Mouse (Mus musculus) kidney, postnatal 25 days (tissue): ENCODE results near the gene Gpd1.

Experiments
- DNase-seq, 2 experiments: peaks; one replicate each; pipeline ENCODE4 v3.0.0; 2021; ENCODE audit warnings: mixed read lengths in 2 of 2

Gene Gpd1

DNA sequence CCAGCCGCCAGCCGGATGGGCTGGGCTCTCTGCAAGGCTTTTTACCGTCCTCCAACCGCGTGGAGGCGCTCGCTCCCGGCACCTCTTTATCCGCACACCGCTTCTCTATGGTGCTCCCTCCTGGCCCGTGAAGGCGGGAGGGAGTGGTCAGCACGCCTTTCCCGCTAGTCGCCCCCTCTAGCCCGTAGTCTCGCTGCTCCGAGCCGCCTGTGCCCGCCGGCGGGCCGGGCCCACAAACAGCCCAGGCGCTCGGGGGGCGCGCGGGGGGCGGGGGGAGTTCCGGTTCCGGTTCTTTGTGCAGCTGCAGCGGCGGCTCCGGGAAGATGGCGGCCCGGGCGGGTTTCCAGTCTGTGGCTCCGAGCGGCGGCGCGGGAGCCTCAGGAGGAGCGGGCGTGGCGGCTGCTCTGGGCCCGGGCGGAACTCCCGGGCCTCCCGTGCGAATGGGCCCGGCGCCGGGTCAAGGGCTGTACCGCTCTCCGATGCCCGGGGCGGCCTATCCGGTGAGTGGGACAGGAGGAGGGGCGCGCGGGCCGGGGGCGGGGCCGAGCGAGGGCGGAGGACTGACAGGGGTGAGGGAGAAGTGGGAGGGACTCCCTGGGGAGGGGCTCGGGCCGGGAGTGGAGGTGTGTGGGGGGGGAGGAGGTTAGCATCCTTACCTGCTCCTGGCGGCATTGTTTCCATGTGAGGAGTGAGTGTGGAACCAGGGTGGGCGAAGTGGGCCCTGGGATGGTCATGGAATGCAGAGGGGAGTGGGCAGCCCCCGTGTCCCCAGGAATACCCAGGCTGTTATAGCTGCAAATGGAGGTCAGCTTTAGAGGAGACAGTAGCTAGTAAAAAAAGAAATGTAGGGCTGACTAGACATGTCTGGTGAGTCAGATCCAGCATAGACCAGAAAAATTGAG lies 15.1 kb upstream of the Gpd1 start, which contains the start of gene Smarcd1:
Gene Smarcd1, plus strand, starts transcription at position 131 of the 902 bp plus-strand sequence.
- DNase-seq = peak; percentile 95

DNA sequence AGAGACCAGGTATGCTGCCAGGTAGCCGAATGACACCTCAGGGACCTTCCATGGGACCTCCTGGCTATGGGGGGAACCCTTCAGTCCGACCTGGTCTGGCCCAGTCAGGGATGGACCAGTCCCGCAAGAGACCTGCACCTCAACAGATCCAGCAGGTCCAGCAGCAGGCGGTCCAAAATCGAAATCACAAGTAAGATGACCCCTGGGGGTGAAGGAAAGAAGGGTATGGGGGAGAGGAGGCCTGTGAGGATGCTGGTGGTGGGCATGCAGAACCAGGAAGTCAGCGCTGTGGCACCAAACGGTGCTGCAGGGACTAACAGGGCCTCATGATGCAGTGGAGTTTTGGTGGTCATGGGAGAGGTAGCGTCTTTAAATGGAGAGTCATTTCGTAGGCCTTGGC lies 14.2 kb upstream of the Gpd1 start:
- no peak for DNase-seq

DNA sequence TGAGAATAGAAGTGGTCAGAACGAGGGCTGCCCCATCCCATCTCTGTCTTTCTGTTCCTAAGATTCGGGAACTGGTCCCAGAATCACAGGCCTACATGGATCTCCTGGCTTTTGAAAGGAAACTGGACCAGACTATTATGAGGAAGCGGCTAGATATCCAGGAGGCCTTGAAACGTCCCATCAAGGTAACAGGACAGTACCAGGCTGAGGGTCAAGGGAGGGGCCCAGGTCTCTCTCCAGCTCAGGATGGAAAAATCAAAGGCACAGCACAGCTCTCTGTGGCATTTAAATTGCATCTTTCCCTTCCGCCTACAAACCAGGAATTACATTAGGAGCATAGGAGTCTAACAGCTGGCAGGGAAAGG lies 13.7 kb upstream of the Gpd1 start:
- DNase-seq = no peak

DNA sequence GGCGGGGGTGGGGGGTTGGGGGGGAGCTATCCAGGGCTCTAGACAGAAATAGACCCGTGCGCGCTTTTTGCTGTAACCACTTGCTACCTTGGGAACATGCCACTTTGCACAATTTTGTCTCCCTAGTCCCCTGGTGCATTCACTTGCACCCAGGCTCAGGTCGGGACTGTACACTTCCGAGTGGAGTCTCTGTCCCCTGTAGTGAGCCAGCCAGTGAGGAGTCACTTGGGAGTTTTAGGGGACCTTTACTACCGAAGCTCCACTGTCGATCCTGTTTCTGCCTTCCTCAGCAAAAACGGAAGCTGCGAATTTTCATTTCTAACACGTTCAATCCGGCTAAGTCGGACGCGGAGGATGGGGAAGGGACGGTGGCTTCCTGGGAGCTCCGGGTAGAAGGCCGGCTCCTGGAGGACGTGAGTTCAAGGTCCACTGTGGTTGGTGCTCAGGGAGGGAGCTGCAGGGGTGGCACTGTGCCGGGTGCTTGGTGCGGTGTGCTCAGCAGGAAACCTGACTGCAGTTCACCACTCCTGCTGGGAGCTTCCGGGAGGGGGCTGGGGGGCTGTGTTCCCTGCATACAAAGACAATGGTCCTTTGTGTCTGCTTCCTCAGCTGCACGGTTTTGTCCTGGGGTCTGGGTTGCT lies 13.2 kb upstream of the Gpd1 start:
- peak; percentile 79 to 91 for DNase-seq

DNA sequence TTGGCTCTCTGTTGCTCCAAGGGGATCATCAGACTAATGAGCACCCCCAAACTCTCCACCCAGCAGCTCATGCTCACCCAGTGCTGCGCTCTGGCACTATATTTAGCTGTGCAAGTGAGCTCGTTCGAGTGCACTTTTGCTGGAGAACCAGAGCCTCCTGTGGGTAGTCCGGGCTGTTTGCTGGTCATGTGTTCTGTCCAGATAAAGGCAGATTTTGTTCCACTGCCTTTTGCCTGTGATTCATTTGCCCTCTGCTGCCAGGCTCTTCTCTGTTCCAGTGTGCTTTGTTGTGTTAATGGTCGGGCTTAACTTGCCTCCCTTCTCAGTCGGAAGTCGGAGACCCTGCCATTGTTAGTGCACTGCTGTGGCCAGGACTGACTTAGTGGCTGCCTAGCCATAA lies 12.4 kb upstream of the Gpd1 start:
- no peak for DNase-seq

DNA sequence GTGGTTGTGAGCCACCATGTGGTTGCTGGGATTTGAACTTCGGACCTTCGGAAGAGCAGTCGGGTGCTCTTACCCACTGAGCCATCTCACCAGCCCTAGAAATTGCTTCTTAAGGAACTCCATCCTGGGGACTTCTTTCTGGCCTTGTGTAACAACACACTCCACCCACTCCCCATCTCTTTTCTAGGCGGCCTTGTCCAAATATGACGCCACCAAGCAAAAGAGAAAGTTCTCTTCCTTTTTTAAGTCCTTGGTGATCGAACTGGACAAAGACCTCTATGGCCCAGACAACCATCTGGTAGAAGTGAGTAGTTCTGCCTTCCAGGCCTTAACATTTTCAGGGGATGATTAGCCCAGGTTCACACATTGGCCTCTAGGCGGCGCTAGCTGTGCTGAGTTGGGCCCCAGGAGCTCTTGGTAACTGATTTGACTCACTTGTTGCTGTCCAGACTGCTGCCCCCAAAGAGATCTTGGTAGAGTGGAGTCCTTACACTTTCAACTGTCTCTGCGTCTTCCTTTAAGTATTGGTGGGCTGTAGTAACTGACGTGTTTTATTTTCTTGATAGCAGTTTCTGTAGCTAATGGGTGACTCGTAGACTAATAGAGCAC lies 11.8 kb upstream of the Gpd1 start, which contains the start of gene Gm17349:
Gene Gm17349, minus strand, starts transcription at position 51 of the 609 bp plus-strand sequence.
- peak; percentile 64 to 75 for DNase-seq

DNA sequence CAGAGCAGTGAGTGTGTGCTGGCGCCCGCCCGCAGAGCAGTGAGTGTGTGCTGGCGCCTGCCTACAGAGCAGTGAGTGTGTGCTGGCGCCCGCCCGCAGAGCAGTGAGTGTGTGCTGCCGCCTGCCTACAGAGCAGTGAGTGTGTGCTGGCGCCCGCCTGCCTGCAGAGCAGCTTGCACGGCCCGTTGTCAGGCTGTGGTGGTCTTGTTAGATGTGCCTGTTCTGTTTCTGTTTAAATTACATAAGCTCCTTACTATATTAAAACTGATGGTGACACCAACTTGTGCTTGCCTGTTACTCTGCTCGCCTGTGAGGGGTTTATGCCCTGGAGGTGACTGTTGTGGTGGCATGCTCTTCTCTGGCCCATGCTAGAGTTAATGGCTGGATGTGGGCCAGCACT lies 9.1 kb upstream of the Gpd1 start:
- DNase-seq = no peak

DNA sequence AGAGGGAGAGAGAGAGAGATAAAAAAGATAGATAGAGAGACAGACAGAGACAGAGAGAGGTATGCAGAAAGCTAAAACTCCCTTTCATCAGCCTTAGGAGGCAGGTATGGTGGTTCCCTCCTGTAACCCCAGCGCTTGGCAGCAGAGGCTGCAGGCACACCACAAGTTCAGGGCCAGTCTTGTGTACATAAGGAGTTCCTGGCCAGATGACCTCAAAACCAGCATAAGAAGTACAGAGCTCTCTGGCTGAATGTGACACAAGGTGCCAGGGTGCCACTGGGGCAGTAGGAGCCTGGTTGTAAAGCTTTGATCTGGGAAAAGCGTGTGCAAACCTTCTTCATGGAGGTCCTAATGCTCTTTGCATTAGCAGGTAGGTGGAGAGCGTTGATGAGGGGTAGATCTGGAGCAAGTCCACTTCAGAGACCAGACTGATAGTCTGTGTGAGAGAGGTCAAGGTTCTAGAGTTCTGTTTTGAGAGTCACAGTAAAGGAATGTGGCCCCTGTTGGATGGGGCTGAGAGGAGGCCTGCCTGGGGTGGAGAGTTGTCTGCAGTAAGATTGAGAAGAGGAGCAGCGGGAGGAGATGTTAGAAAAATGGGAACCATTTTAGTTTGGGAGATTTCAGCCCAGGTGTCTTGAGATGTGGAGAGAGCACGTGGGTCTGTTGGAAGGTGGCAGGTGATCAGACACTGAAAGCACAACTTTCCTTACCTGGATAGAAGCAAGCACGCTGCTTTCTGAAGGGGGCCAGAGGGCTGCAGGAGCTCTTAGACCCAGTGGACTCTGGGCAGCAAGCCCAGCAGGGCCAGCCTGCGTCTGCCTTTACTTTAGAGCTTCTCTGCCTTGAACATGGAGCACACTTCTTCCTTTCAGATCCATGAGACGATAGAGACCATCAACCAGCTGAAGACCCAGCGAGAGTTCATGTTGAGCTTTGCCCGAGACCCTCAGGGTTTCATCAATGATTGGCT lies 6.8 kb upstream of the Gpd1 start:
- DNase-seq = peak in 1 of 2 experiments; percentile 60

DNA sequence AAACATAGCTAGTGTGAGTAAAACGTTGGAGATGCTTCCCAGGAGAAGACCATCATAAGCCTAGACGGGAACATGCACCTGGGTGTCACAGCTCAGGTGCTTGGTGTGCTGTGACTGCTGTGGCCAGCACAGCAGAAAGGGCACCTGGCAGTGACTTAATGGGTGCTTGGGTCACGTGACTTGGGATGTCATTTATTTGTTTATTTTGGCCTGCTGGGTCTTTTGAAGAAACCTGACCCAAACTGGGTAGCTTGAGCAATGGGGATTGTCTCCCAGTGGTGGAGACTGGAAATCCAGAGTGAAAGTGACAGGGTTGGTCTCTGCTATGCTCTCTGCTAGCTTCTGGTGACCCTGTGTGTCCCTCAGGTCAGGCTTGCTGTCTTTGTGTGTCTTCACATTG lies 5.8 kb upstream of the Gpd1 start:
- DNase-seq = no peak

DNA sequence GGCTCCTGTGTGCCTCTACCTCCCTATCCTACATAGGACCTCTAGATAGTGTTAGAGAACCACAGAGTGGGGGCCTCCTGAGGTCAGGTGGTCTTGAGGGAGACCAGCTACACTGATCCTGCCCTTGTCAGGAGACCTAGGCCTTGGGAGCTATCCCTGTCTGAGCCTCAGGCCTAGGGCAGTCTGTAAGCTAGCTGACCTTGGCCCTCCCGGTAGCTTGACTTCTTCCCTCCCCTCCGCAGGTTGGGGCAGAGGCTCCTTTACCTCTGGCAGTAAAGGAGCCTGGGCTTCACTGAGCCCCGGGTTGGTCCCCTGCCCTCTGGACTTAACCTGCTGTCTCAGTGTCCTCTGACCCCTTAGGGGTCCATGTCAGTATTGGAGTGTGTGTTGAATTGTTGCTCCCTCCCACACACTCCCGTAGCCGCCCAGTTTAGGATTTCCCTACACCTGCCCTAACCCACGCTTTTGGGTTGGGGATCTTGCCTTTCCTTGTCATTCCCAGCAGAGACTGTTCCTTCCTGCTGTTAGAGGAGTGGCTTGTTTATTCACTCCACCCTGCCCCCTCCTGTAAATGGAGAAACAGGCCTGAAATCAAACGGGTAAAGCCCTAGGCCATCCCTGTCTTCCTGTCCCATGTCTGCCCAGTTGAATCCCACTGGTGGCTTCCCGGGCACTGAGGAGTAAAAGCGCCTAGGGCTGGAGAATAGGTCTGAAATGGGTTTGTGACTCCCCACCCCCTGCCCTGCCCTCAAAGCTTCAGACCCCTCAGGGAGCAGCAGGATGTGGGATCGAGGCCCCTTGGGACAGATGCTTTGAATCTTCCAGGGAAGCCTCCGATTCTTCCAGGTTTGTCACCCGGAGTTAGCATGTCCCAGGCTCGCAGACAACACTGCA lies 4.4 kb upstream of the Gpd1 start:
- DNase-seq = peak in 1 of 2 experiments; percentile 67

DNA sequence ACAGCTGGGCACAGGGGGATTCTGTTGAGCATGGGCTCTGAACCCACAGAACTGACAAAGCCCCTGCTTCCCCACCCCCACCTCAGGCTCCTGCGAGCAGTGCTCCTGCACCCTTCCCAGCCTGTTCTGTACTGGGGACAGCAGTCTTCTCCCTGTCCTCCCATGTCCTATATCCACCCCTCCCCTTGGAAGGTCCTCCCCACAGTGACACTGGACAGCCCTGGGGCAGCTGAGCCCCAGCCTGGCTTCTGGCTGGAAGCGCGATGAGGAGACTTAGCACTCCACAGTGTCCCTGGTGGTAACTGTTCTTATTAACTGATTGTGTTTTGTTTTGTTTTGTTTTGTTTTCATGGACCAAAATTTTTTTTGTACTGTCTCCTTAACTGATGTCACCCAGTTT lies 3.7 kb upstream of the Gpd1 start:
- no peak for DNase-seq

DNA sequence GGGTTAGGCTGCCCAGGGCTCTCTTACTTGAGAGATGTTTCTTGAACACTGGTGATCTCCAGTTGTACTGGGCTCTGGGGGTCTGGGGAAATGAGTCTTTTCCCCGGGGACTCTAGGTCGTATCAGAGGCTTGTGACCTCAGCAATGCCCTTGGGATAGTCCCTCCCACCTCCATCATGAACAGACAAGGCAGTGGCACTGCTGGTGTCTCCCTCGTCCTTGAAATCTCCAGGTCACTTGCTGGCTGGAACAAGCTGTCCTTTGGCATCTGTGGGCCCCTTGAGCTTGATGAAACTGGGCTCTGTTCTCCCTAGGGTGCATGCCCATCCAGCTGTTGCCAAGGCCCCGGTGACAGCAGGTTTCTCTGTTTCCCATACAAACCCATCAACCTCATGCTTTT lies 3.1 kb upstream of the Gpd1 start:
- peak in 1 of 2 experiments; percentile 68 for DNase-seq

DNA sequence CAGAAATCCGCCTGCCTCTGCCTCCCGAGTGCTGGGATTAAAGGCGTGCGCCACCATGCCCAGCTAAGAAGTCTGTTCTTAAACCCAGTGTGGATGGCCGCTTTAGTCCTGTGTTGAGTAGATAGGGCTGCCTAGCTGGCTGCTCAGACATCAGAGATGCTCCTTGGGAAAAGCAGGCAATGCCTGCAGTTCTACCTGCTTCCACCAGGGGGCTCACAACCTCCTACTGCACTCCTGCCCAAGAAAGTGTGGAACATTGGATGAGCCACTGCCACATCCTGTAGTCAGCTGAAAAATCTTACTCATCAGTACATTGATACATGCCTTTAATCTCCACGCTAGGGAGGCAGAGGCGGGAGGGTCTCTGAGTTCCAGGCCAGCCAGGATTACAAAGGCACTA lies 2.5 kb upstream of the Gpd1 start:
- peak; percentile 86 to 87 for DNase-seq

DNA sequence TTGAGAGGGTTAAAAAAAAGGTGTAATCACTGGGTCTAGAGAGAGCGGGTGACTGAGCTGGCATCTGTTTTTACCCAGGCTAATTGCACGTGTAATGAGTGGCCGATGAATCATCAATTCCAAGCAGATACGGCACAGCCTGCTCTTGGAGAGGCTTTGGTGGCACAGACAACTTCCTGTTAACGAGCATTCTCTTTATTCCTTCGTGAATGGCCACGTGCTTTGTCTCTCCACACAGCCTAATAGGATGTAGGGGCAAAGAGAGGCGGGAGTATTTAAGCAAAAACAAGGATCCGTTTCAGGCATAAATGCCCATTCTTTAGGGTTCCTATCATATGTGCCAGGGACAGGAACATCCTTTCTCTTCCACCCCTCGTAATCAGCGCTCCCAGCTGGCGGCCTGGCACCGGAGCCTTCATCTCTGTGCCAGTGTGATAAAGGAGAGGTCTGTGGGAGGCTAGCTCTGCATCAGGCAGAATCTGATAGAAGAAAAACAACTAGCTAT lies 1.9 kb upstream of the Gpd1 start:
- DNase-seq = peak in 1 of 2 experiments; percentile 38

DNA sequence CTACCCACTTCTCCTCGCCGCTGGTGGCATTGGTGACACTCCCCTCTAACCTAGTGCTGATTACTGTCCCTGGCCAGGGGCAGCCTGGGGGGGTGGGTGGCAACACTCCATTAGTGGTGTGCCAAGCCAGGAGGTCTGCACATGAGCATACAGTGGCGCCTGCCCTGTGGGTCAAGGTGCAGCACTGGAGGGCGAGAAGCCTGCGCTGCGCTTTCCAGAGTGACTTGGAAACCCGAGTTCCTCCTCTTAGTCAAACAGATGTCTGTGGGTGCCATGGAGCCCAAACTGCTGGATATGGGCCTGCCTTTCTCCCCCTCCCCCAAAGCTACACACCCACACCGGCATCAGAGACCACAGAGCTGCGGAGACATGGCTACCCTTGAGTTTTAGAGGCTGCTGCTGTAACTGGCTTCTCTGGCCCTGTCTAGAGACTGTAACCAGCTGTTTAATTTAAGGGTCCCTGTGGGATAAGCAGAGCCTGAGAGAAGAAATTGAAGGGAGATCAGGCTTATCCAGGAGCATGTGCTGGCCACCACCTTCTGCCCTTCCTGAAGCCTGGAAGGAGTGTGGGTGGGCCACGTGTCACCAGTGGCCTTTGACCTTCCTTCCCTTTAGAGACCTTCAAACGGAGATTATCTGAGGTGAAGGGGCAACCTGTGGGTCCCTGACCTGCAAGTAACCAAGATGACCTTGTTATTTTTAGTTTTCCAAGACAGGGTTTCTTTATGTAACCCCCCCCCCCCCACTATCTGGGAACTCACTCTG lies 1.2 kb upstream of the Gpd1 start:
- DNase-seq = peak; percentile 71 to 91

DNA sequence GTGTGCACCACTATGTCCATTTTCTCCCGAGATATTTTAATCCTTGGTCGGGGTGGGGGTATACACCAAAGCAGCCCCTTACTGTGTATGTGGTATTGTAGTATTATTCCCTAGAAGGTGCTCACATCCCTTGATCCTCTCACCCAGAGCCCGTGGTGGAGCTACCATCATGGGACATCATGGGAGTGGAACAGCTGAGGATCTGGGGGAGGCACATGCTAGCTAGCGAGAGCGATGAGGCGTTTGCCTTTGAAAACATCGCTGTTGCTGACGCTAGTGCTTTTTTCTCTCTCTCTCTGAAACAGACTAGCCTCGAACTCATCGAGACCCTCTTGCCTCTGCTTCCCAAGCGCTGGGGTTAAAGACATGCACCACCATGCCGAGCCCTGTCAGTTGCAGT lies 501 bp upstream of the Gpd1 start:
- peak in 1 of 2 experiments; percentile 39 for DNase-seq

DNA sequence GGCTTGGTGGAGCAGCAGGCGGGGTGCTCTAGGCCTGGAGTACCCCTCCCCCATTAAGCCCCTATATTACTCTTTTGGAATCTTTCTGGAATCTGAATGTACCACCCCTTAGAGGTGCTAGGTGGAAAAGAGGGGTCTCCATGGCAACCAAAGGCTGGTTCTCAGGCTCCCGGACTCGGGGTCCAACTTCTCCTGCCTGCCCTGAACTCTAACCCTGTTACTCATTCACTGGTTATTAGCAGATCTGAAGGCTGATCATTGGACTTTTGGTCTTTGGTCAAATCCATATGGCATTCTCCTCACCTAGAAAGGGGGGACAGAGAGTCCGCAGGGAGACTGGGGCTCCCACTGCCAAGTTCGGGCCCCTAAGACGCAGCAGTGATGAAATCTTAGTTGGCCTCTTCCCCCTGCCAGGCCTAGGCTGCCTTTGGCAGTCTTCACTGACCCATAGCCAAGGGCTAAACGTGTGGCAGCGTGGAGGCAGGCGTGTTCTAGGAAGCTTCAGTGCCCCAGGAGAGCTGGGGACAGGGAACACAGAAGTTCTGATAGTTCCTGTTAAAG lies 1.2 kb downstream of the Gpd1 start:
- DNase-seq = peak; percentile 67 to 84

DNA sequence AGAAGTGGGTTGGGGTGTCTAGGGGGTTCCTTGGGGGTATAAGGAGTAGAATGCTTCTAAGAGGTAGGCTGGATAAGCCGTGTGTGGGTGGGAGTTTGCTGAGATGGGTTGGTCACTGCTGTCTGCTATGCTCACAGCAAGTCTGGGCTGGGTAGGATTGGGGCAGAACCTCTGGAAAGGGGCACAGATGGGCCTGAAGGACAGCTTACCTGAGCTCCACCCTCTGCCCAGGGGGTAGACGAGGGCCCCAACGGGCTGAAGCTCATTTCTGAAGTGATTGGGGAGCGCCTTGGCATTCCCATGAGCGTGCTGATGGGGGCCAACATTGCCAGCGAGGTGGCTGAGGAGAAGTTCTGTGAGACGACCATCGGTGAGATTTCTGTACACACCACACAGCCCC lies 2.5 kb downstream of the Gpd1 start:
- no peak for DNase-seq

DNA sequence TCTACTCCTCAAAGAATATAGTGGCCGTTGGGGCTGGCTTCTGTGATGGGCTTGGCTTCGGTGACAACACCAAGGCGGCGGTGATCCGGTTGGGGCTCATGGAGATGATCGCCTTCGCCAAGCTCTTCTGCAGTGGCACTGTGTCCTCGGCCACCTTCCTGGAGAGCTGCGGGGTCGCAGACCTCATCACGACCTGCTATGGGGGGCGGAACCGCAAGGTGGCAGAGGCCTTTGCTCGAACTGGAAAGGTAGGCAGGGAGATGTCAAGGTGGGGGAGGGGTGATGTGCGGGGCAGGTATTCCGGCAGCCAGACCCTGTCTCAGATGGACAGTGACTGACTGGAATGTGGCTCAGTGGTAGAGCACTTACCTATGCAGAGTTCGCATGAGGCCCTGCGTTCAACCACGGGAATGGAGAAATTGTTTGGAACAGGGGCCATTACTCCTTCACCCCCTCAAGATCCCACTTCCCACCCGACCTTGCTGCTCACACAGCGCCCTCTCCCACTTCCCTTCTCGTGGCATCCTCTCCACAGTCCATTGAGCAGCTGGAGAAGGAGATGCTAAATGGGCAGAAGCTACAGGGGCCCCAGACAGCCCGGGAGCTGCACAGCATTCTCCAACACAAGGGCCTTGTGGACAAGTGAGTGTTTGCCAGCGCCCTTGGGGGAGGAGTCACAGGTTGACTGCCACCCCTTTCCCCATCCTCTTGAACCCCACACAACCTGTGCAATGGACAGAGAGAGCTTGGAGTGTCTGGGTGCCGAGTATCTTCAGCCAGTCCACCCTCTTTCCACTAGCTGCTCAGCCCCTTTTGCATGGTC lies 4.8 kb downstream of the Gpd1 start:
- peak in 1 of 2 experiments; percentile 44 for DNase-seq
